Mouse (Mus musculus): ENCODE results near the gene Ifitm3. TPM values are rescaled to one million over a fixed set of nuclear protein-coding genes. Genes with fewer than 3 reads are reported as not detected.
"Not testable (repeated sequence)": the region's sequence is repeated elsewhere in the genome, so short reads cannot be mapped to it uniquely, and the experiment has no call there.

The Ifitm3 gene
- polyA plus RNA-seq, 1 experiment, result 1,312 TPM

DNA sequence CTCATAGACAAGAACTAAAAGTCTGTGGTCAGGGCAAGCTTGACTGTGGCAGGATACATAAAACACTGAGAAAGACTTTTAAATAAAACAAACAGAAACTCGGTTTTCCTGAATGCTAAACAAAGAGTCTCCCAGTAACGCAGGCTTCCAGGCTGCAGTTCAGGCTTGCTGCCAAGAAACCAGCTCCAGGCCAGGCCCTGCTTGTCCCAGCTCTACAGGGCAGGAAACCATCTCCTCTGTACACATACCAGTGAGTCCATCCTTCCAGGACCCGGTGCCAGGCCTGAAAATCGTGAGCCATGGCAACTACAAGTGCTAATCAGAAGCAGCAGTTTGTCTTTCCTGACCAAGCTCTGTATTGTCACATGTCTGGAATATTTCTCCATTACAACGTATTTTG lies 31.1 kb upstream of the Ifitm3 start:
- H3K36me3 ChIP-seq (ENCODE audit: control insufficient read depth, insufficient read depth), result no peaks in the 10 kb centered on the region
- peak overlapping the region; percentile 61 for H3K4me2 ChIP-seq (ENCODE audit: low read depth)
- H3K27me3 ChIP-seq (ENCODE audit: control insufficient read depth, insufficient read depth, insufficient read length), result no peaks in the 10 kb centered on the region
- no peak overlapping the region for H3ac ChIP-seq (ENCODE audit: control insufficient read depth, insufficient read length)
- no peak overlapping the region for H3K4me3 ChIP-seq
- TF ChIP-seq TCF12 (IDR thresholded peaks at IDR 0.05; ENCODE audit: insufficient read depth, poor library complexity, severe bottlenecking) (no peak), REST (IDR thresholded peaks at IDR 0.05; ENCODE audit: insufficient read depth, insufficient read length) (no peak), POLR2AphosphoS2 (IDR thresholded peaks at IDR 0.05; ENCODE audit: insufficient read length, low read depth) (no peak), USF1 (IDR thresholded peaks at IDR 0.05; ENCODE audit: low read depth) (no peak), MYOD1 (IDR thresholded peaks at IDR 0.05; ENCODE audit: control insufficient read depth in 1 of 3, insufficient read length in 2 of 3, low read depth in 2 of 3) (no peak), MAX (IDR thresholded peaks at IDR 0.05; ENCODE audit: low read depth) (no peak), TCF3 (IDR thresholded peaks at IDR 0.05; ENCODE audit: insufficient read length, low read depth) (no peak), SRF (IDR thresholded peaks at IDR 0.05; ENCODE audit: control insufficient read depth, insufficient read length, low read depth) (no peak), E2F4 (IDR thresholded peaks at IDR 0.05; ENCODE audit: insufficient read depth) (no peak), MYOG (IDR thresholded peaks at IDR 0.05; ENCODE audit: control insufficient read depth in 1 of 3, insufficient read depth in 1 of 3, insufficient read length in 2 of 3, low read depth in 2 of 3) (no peak), CEBPB (IDR thresholded peaks at IDR 0.05; ENCODE audit: insufficient read depth, poor library complexity, severe bottlenecking) (no peak), POLR2A (IDR thresholded peaks at IDR 0.05; ENCODE audit: insufficient read length, low read depth) (no peak)
- no peaks in the 10 kb centered on the region for H3K79me2 ChIP-seq (ENCODE audit: control insufficient read depth, insufficient read depth)

DNA sequence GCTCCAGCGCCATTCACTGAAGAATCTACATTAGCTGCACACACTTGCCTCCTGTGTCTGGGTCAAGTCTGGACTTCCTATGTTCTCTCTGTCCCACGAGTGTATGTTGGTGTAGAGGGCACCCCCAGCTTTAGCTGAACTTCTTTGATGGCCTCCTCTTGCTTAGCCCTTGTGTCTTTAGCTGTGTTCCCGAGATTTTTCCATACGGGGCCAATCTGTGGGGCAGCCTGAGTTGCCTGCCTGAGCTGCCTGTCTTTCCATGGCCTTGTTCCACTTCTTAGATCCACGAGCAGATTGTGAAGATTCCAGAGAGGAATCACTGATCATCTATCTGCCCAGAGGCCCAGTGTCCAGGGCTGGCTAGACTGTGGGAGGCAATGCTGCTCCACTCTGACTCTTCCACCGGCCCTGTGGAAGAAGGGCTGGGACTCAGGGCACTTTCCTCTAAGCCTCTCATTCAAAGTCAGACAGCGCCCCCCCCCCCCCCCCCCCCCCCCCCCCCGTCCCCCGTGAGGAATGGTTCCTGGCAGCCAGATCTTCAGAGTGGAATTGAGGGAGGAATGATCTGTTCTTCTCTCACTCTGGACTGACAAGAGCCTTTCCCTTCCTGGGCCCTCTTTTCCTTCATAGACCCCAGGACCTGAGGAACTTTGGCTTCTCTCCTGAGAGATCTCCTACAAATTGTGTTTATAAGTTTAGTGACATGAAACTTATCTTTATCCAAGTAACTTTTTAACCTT lies 30.5 kb upstream of the Ifitm3 start:
- TF ChIP-seq TCF3 (IDR thresholded peaks at IDR 0.05; ENCODE audit: insufficient read length, low read depth) (no peak), MYOG (IDR thresholded peaks at IDR 0.05; ENCODE audit: control insufficient read depth in 1 of 3, insufficient read depth in 1 of 3, insufficient read length in 2 of 3, low read depth in 2 of 3) (no peak), MYOD1 (IDR thresholded peaks at IDR 0.05; ENCODE audit: control insufficient read depth in 1 of 3, insufficient read length in 2 of 3, low read depth in 2 of 3) (no peak)
- H3K27me3 ChIP-seq (ENCODE audit: control insufficient read depth, insufficient read depth, insufficient read length), result no peaks in the 10 kb centered on the region
- H3K36me3 ChIP-seq (ENCODE audit: control insufficient read depth, insufficient read depth), result no peaks in the 10 kb centered on the region
- peak overlapping the region; percentile 61 for H3K4me2 ChIP-seq (ENCODE audit: low read depth)
- H3ac ChIP-seq (ENCODE audit: control insufficient read depth, insufficient read length), result no peak overlapping the region
- H3K4me3 ChIP-seq, result no peak overlapping the region
- no peaks in the 10 kb centered on the region for H3K79me2 ChIP-seq (ENCODE audit: control insufficient read depth, insufficient read depth)

DNA sequence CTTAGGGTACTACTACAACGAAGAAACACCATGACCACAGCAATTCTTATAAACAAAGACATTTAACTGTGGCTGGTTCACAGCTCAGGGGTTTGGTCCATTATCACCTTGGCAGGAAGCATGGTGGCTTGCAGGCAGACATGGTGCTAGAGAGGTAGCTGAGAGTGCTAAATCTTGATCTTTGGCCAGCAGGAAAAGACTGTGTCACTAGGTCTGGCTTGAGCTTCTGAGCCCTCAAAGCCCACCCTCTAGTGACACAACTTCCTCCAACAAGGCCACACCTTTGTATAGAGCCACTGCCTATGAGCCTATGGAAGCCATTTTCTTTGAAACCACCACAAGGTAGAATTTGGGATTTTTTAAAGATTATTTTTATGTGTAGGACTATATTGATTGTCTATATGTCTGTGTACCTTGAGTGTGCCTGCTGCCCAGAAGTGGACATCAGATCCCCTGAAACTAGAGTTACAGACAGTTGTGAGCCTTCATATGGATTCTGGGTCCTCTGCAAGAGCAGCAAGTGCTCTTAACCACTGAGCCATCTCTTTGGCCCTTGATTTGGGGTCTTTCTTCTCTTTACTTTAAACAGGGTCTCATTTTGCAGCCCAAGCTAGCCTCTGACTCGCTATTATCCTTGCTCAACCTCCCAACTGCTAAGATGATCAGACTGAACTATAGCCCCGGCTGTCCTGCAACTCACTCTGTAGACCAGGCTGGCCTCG lies 29.0 kb upstream of the Ifitm3 start:
- no peaks in the 10 kb centered on the region for H3K27me3 ChIP-seq (ENCODE audit: control insufficient read depth, insufficient read depth, insufficient read length)
- H3ac ChIP-seq (ENCODE audit: control insufficient read depth, insufficient read length), result no peak overlapping the region
- TF ChIP-seq E2F4 (IDR thresholded peaks at IDR 0.05; ENCODE audit: insufficient read depth) (no peak), POLR2AphosphoS2 (IDR thresholded peaks at IDR 0.05; ENCODE audit: insufficient read length, low read depth) (no peak), REST (IDR thresholded peaks at IDR 0.05; ENCODE audit: insufficient read depth, insufficient read length) (no peak), MAX (IDR thresholded peaks at IDR 0.05; ENCODE audit: low read depth) (no peak), USF1 (IDR thresholded peaks at IDR 0.05; ENCODE audit: low read depth) (no peak), MYOG (IDR thresholded peaks at IDR 0.05; ENCODE audit: control insufficient read depth in 1 of 3, insufficient read depth in 1 of 3, insufficient read length in 2 of 3, low read depth in 2 of 3) (no peak), SRF (IDR thresholded peaks at IDR 0.05; ENCODE audit: control insufficient read depth, insufficient read length, low read depth) (no peak), TCF12 (IDR thresholded peaks at IDR 0.05; ENCODE audit: insufficient read depth, poor library complexity, severe bottlenecking) (no peak), POLR2A (IDR thresholded peaks at IDR 0.05; ENCODE audit: insufficient read length, low read depth) (no peak), CEBPB (IDR thresholded peaks at IDR 0.05; ENCODE audit: insufficient read depth, poor library complexity, severe bottlenecking) (no peak), MYOD1 (IDR thresholded peaks at IDR 0.05; ENCODE audit: control insufficient read depth in 1 of 3, insufficient read length in 2 of 3, low read depth in 2 of 3) (no peak), TCF3 (IDR thresholded peaks at IDR 0.05; ENCODE audit: insufficient read length, low read depth) (no peak)
- H3K36me3 ChIP-seq (ENCODE audit: control insufficient read depth, insufficient read depth), result no peaks in the 10 kb centered on the region
- H3K4me3 ChIP-seq, result no peak overlapping the region
- H3K79me2 ChIP-seq (ENCODE audit: control insufficient read depth, insufficient read depth), result no peaks in the 10 kb centered on the region
- H3K4me2 ChIP-seq (ENCODE audit: low read depth), result no peak overlapping the region

DNA sequence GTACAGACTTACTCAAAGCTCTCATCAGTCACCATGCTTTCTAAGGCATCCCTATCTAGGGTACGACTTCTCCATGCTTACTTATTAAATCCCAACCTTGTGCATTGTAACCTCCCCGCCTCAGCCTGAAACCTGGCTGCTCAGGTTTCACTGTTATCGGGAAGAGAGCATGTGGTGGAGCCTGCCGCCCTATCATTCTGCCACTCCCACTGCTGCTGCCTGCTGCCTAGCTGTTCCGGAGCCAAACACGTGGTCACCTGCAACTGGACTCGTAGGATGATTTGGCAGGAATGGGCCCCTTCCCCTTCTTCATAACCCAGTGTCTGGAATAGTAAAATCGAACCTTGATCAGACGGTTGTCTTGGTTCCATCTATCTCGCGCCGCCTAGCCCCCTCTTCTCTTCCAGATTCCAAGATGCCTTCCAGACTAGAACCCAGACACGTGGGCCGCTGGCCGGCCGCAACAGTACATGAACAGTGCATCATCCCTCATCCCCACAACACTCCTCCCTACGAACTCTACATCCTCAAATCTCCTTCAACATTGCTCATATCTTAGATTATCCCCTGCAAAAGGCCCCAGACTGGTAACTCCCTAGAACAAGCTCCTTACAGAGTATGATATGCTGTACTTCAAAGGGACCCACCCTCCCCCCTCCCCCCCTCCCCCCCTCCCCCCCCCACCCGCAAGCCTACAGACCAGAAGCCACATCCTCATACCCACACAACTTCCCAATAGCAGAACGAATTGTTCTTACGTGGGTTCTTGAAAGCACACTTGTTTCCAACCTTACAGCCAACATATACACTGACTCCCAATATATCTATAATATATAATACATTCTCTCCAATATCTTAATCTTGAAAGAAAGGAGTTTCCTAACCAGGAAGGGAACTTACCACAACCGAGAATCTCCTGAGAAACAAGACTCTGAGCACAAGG lies 27.8 kb upstream of the Ifitm3 start:
- no peak overlapping the region for H3K4me2 ChIP-seq (ENCODE audit: low read depth)
- no peaks in the 10 kb centered on the region for H3K36me3 ChIP-seq (ENCODE audit: control insufficient read depth, insufficient read depth)
- H3K4me3 ChIP-seq, result no peak overlapping the region
- H3K27me3 ChIP-seq (ENCODE audit: control insufficient read depth, insufficient read depth, insufficient read length), result no peaks in the 10 kb centered on the region
- no peak for TF ChIP-seq TCF12 (IDR thresholded peaks at IDR 0.05; ENCODE audit: insufficient read depth, poor library complexity, severe bottlenecking)
- TF ChIP-seq E2F4 (IDR thresholded peaks at IDR 0.05; ENCODE audit: insufficient read depth), result no peak
- no peak for TF ChIP-seq POLR2AphosphoS2 (IDR thresholded peaks at IDR 0.05; ENCODE audit: insufficient read length, low read depth)
- no peak for TF ChIP-seq CEBPB (IDR thresholded peaks at IDR 0.05; ENCODE audit: insufficient read depth, poor library complexity, severe bottlenecking)
- no peak for TF ChIP-seq REST (IDR thresholded peaks at IDR 0.05; ENCODE audit: insufficient read depth, insufficient read length)
- TF ChIP-seq TCF3 (IDR thresholded peaks at IDR 0.05; ENCODE audit: insufficient read length, low read depth), result no peak
- no peak for TF ChIP-seq MAX (IDR thresholded peaks at IDR 0.05; ENCODE audit: low read depth)
- no peak for TF ChIP-seq SRF (IDR thresholded peaks at IDR 0.05; ENCODE audit: control insufficient read depth, insufficient read length, low read depth)
- no peak for TF ChIP-seq POLR2A (IDR thresholded peaks at IDR 0.05; ENCODE audit: insufficient read length, low read depth)
- TF ChIP-seq MYOG (IDR thresholded peaks at IDR 0.05; ENCODE audit: control insufficient read depth in 1 of 3, insufficient read depth in 1 of 3, insufficient read length in 2 of 3, low read depth in 2 of 3), result no peak
- no peak for TF ChIP-seq USF1 (IDR thresholded peaks at IDR 0.05; ENCODE audit: low read depth)
- no peak for TF ChIP-seq MYOD1 (IDR thresholded peaks at IDR 0.05; ENCODE audit: control insufficient read depth in 1 of 3, insufficient read length in 2 of 3, low read depth in 2 of 3)
- no peaks in the 10 kb centered on the region for H3K79me2 ChIP-seq (ENCODE audit: control insufficient read depth, insufficient read depth)
- no peak overlapping the region for H3ac ChIP-seq (ENCODE audit: control insufficient read depth, insufficient read length)

DNA sequence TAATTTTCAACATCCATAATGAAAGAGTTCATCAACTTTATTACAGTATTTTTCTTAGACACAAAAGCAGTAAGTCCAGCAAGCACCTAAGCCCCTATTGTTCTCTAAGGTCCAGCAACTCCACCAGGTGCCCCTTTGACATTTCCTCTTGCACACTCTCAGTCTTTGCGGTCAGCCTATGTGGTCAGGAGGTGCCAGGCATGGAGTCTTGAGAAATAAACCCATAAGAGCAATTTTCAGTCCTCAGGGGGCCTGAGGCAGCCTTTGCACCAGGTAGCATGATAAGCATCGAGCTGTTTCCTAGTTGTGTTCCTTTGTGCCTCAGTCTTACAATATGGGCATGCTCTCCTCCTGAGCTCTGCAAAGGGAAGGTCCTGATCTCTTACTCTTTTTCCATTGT lies 26.1 kb upstream of the Ifitm3 start:
- H3K36me3 ChIP-seq (ENCODE audit: control insufficient read depth, insufficient read depth); H3K4me3 ChIP-seq; H3K79me2 ChIP-seq (ENCODE audit: control insufficient read depth, insufficient read depth); H3K27me3 ChIP-seq (ENCODE audit: control insufficient read depth, insufficient read depth, insufficient read length); H3ac ChIP-seq (ENCODE audit: control insufficient read depth, insufficient read length); H3K4me2 ChIP-seq (ENCODE audit: low read depth): not testable (repeated sequence)

Measured in myocyte (in vitro differentiated cells).